Mouse (Mus musculus): ENCODE measurements around the gene Rapgef5. TPM values are rescaled to one million over a fixed set of nuclear protein-coding genes. Genes with fewer than 3 reads are reported as not detected.

The Rapgef5 gene
- total and polyA plus RNA-seq, 3 experiments: not detected

DNA sequence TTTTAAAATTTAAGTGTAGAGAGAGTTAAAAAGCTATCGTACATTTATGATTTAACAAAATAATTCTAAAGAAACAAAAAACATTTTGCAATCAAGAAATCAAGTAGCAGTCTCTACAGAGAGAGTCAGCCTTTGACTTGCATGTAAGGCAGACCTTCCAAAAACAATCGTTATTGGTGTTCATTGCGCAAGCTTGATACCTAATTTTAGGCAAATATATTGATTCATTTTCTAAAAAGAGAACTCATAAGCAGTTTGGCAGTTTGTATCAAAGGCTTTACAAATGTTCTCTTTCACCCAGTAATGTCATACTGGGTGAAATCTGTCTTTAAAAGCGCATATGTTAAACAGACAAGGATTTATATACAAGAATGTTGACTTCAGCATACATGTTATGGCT is 208.7 kb downstream of the Rapgef5 start:
- Histone ChIP-seq H3K79me2 (ENCODE audit: control insufficient read depth, insufficient read depth, low read length, poor library complexity) (no peaks in the 10 kb centered on the region), H3K27me3 (ENCODE audit: control insufficient read depth in 1 of 2, insufficient read depth in 2 of 2, low read length in 2 of 2) (no peaks in the 10 kb centered on the region)
- TF ChIP-seq ZMIZ1 (IDR thresholded peaks at IDR 0.05; ENCODE audit: low read depth, low read length) (no peak), ZNF384 (IDR thresholded peaks at IDR 0.05; ENCODE audit: low read depth, low read length) (no peak), MXI1 (IDR thresholded peaks at IDR 0.05; ENCODE audit: low read depth, low read length) (no peak), NELFE (IDR thresholded peaks at IDR 0.05; ENCODE audit: low read depth, low read length) (no peak), CHD2 (IDR thresholded peaks at IDR 0.05; ENCODE audit: low read length) (no peak), CTCF (IDR thresholded peaks at IDR 0.05 in 2 of 3, conservative IDR thresholded peaks at IDR 0.05 in 1 of 3; ENCODE audit: control insufficient read depth in 1 of 3, insufficient read depth in 1 of 3, low read depth in 2 of 3, low read length in 3 of 3, poor library complexity in 1 of 3, severe bottlenecking in 1 of 3) (no peak), ZC3H11A (IDR thresholded peaks at IDR 0.05; ENCODE audit: low read depth, low read length) (no peak), POLR2AphosphoS5 (IDR thresholded peaks at IDR 0.05; ENCODE audit: borderline replicate concordance, low read depth, low read length) (no peak), UBTF (IDR thresholded peaks at IDR 0.05; ENCODE audit: borderline replicate concordance, insufficient read depth, low read depth, low read length) (no peak), EP300 (IDR thresholded peaks at IDR 0.05; ENCODE audit: low read depth in 1 of 2, low read length in 2 of 2) (no peak)

DNA sequence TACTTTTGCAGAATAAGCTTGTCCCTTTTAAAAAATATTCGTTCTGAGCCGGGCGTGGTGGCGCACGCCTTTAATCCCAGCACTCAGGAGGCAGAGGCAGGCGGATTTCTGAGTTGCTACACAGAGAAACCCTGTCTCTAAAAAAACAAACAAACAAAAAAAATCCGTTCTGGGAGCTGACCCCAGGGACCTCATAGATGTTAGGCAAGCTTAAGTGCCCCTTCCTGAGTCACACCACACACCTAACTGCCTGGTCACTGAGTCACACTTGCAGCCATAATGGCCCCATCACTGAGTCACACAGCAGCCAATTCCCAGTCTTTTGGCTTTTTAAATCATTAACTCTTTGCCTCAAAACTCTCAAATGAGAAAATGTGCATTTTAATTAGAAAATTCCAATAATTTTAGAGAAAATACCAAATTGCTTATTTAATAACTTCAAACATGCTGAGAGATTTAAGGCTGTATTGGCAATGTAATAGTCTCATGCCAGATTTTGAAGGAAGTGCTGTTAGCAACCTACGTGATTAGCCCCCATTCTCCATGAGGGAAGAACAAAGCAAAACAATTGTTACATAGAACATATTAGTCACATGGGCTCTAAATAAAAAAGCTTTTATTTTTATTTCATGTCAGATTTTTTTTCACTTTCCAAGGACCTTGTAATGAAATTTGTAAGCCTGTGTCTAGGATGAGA is 211.3 kb downstream of the Rapgef5 start:
- no peak overlapping the region for H3K4me3 ChIP-seq (ENCODE audit: control insufficient read depth in 1 of 2, insufficient read depth in 1 of 2, low read depth in 2 of 2, low read length in 2 of 2)
- H3K79me2 ChIP-seq (ENCODE audit: control insufficient read depth, insufficient read depth, low read length, poor library complexity): no peaks in the 10 kb centered on the region
- no peaks in the 10 kb centered on the region for H3K27me3 ChIP-seq (ENCODE audit: control insufficient read depth in 1 of 2, insufficient read depth in 2 of 2, low read length in 2 of 2)
- TF ChIP-seq POLR2AphosphoS2 (IDR thresholded peaks at IDR 0.05; ENCODE audit: low read length): no peak
- no peak for TF ChIP-seq MXI1 (IDR thresholded peaks at IDR 0.05; ENCODE audit: low read depth, low read length)
- TF ChIP-seq NELFE (IDR thresholded peaks at IDR 0.05; ENCODE audit: low read depth, low read length): no peak
- no peak for TF ChIP-seq MAZ (IDR thresholded peaks at IDR 0.05; ENCODE audit: low read depth, low read length)
- TF ChIP-seq POLR2AphosphoS5 (IDR thresholded peaks at IDR 0.05; ENCODE audit: borderline replicate concordance, low read depth, low read length): no peak
- no peak for TF ChIP-seq BHLHE40 (IDR thresholded peaks at IDR 0.05; ENCODE audit: borderline replicate concordance, low read depth, low read length)
- TF ChIP-seq ELF1 (IDR thresholded peaks at IDR 0.05; ENCODE audit: low read depth, low read length): no peak
- TF ChIP-seq JUND (IDR thresholded peaks at IDR 0.05; ENCODE audit: low read depth, low read length): no peak
- TF ChIP-seq MAFK (IDR thresholded peaks at IDR 0.05; ENCODE audit: borderline replicate concordance, low read depth, low read length): no peak
- no peak for TF ChIP-seq MYB (IDR thresholded peaks at IDR 0.05; ENCODE audit: low read depth, low read length)
- no peak for TF ChIP-seq E2F4 (IDR thresholded peaks at IDR 0.05; ENCODE audit: borderline replicate concordance, low read depth, low read length)
- no peak for TF ChIP-seq SIN3A (IDR thresholded peaks at IDR 0.05; ENCODE audit: low read length)
- no peak for TF ChIP-seq NRF1 (IDR thresholded peaks at IDR 0.05; ENCODE audit: insufficient read depth, low read depth, low read length, poor library complexity, severe bottlenecking)
- no peak for TF ChIP-seq MYC (IDR thresholded peaks at IDR 0.05; ENCODE audit: low read depth, low read length)
- TF ChIP-seq TCF12 (IDR thresholded peaks at IDR 0.05; ENCODE audit: low read depth, low read length): no peak
- H3K4me1 ChIP-seq (ENCODE audit: control insufficient read depth in 1 of 2, insufficient read depth in 2 of 2, low read length in 2 of 2): no peaks in the 10 kb centered on the region
- no peak overlapping the region for H3K9ac ChIP-seq (ENCODE audit: control insufficient read depth, low read depth, low read length, poor library complexity, severe bottlenecking)
- H3K36me3 ChIP-seq (ENCODE audit: control insufficient read depth in 1 of 2, insufficient read depth in 2 of 2, low read length in 2 of 2): no peaks in the 10 kb centered on the region
- no peak for DNase-seq (ENCODE audit: low read depth, low spot score)
- H3K9me3 ChIP-seq (replicated peaks; ENCODE audit: insufficient read depth, low read length): no peaks in the 10 kb centered on the region
- H3K27ac ChIP-seq (ENCODE audit: control insufficient read depth, low read depth, low read length): no peak overlapping the region

More for the DNA sequence above, 208.7 kb downstream of the Rapgef5 start:
- Histone ChIP-seq H3K4me3 (ENCODE audit: control insufficient read depth in 1 of 2, insufficient read depth in 1 of 2, low read depth in 2 of 2, low read length in 2 of 2) (no peak overlapping the region), H3K9ac (ENCODE audit: control insufficient read depth, low read depth, low read length, poor library complexity, severe bottlenecking) (no peak overlapping the region), H3K9me3 (replicated peaks; ENCODE audit: insufficient read depth, low read length) (no peaks in the 10 kb centered on the region), H3K27ac (ENCODE audit: control insufficient read depth, low read depth, low read length) (no peak overlapping the region), H3K4me1 (ENCODE audit: control insufficient read depth in 1 of 2, insufficient read depth in 2 of 2, low read length in 2 of 2) (no peaks in the 10 kb centered on the region), H3K36me3 (ENCODE audit: control insufficient read depth in 1 of 2, insufficient read depth in 2 of 2, low read length in 2 of 2) (no peaks in the 10 kb centered on the region)
- no peak for DNase-seq (ENCODE audit: low read depth, low spot score)

All from MEL (cell line).